Mouse (Mus musculus) small intestine, adult 2 months (tissue): Measurements from ENCODE around the gene Znrf2.

Source experiments
- CTCF ChIP-seq: fragments of 200-500 bp; IDR thresholded peaks from 2 replicates; pipeline ENCODE4 v1.5.1; 2012; ENCODE audit warnings: low read depth, mild to moderate bottlenecking, control low read depth, inconsistent platforms, low read length, moderate library complexity, mixed read lengths; ENCODE audit not compliant: insufficient replicate concordance, insufficient read length; ENCODE audit errors: extremely low read depth
- POLR2A ChIP-seq: fragments of 200-500 bp; IDR thresholded peaks from 2 replicates; pipeline ENCODE4 v1.6.1; 2012; ENCODE audit warnings: low read depth, mild to moderate bottlenecking, control low read depth, inconsistent platforms, low read length, moderate library complexity

DNA sequence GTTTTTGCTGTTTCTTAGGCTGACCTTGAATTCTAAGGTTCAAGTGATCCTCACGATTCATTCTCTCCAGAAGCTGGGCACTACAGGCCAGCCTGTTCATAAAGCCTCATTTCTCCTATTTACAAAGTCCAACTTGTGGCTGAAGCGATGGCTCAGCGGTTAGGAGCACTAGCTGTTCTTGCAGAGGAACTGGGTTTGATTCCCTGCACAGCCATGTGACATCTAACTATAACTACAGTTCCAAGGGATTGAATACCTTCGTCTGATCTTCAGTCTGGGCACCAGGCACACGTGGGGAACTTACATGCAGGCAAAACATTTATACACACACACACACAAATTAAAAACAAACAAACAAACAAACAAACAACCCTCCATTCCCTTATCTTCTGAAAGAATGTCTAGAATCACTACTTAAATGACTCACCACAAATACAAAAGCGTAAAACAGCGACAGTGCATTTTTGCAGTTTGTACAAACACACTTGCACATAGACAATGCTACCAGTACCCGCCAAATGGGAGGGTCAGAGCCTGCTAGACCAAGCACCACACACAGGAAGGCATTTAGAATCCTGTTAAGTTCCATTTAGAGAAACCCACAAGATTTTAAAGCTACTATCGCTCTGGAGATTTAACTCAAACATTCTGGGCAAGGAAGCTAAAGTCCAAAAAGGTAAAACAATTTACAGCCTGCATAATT lies 1.1 kb upstream of the Znrf2 start:
- TF ChIP-seq CTCF (no peak), POLR2A (no peak)
